Mouse (Mus musculus): ENCODE measurements around the gene Hook1. TPM values are rescaled to one million over a fixed set of nuclear protein-coding genes. Genes with fewer than 3 reads are reported as not detected.

The Hook1 gene
- polyA plus RNA-seq, 1 experiment = 127 TPM

- H3K4me1 ChIP-seq (ENCODE audit: control insufficient read depth, insufficient read depth, low read length) = no peaks in the 10 kb centered on the region
- H3K9me3 ChIP-seq (replicated peaks; ENCODE audit: control insufficient read depth, insufficient read depth, low read length, poor library complexity, severe bottlenecking) = peaks cover 2% of the 10 kb centered on the region; the same call in 1 of the 2 replicates
- TF ChIP-seq POLR2A (IDR thresholded peaks at IDR 0.05; ENCODE audit: insufficient read depth, low read length) (no peak), EP300 (IDR thresholded peaks at IDR 0.05; ENCODE audit: insufficient read depth, low read depth, low read length) (no peak), CTCF (IDR thresholded peaks at IDR 0.05; ENCODE audit: low read depth, low read length) (no peak)
- no peaks in the 10 kb centered on the region for H3K27me3 ChIP-seq (ENCODE audit: control insufficient read depth, insufficient read depth, low read length, poor library complexity, severe bottlenecking)
- no peak overlapping the region for H3K4me3 ChIP-seq (ENCODE audit: low read depth, low read length)
- H3K36me3 ChIP-seq (ENCODE audit: control insufficient read depth, insufficient read depth, low read length, poor library complexity, severe bottlenecking) = no peaks in the 10 kb centered on the region
- H3K9ac ChIP-seq (ENCODE audit: low read depth, poor library complexity, severe bottlenecking) = no peak overlapping the region
- no peak overlapping the region for H3K27ac ChIP-seq (ENCODE audit: insufficient read depth, low read length)
Measured at GRCm38 (mm10) chr4:96062045-96062444, 95.0 kb downstream of the Hook1 start.

Other genes with a start within 250 kb of the Hook1 start
- gene Cyp2j13, start 110.3 kb downstream of the Hook1 start, polyA plus RNA-seq (2011; ENCODE audit: insufficient read depth, insufficient read length, low read depth, missing spikeins) = 0.47 and 0.61 TPM in 2 replicates
- gene Cyp2j12, start 173.9 kb downstream of the Hook1 start, polyA plus RNA-seq (2011; ENCODE audit: insufficient read depth, insufficient read length, low read depth, missing spikeins) = not detected in 2 replicates

All from ES-Bruce4 (cell line).